Mouse (Mus musculus) neutrophil, adult 5-6 weeks (primary cell): Measurements from ENCODE around the gene Gm11985. TPM values are rescaled to one million over a fixed set of nuclear protein-coding genes. Genes with fewer than 3 reads are reported as not detected.

Experiments
- ATAC-seq: fragments of 151-379, 151-347 bp; 2 replicates; pipeline ENCODE4 v1.8.0; 2017; ENCODE audit warnings: mild to moderate bottlenecking, moderate TSS enrichment; ENCODE audit not compliant: insufficient number of reproducible peaks, poor library complexity, low FRiP score, severe bottlenecking; ENCODE audit errors: extremely low read depth
- total RNA-seq: library from RNA; stranded (forward); fragments of 200-1000 nt; gene quantifications from 2 replicates; pipeline ENCODE4 v1.2.3, GENCODE M21; 2017

Gene Gm11985
- total RNA-seq, 1 experiment from 2014 or later, result not detected

- no peak for ATAC-seq
Observed at GRCm38 (mm10) chr11:7210343-7210742, 22.0 kb upstream of the Gm11985 start.

- no peak for ATAC-seq
Observed at GRCm38 (mm10) chr11:7203846-7204245, 15.5 kb upstream of the Gm11985 start.

GRCm38 (mm10) chr11:7202206-7202605 lies 13.8 kb upstream of the Gm11985 start:
- ATAC-seq, result no peak

GRCm38 (mm10) chr11:7200393-7200783 lies 12.0 kb upstream of the Gm11985 start:
- ATAC-seq, result no peak

- no peak for ATAC-seq
Observed at GRCm38 (mm10) chr11:7199736-7200392, 11.5 kb upstream of the Gm11985 start.

- ATAC-seq, result no peak
Observed at GRCm38 (mm10) chr11:7198481-7199256, 10.3 kb upstream of the Gm11985 start.

GRCm38 (mm10) chr11:7198006-7198405 lies 9.6 kb upstream of the Gm11985 start:
- ATAC-seq, result no peak

GRCm38 (mm10) chr11:7197491-7197941 lies 9.1 kb upstream of the Gm11985 start, which contains the start of gene Igfbp1:
Igfbp1 (plus strand) TSS chr11:7197782.
- ATAC-seq, result no peak

- ATAC-seq, result no peak
Observed at GRCm38 (mm10) chr11:7195312-7195685, 6.9 kb upstream of the Gm11985 start.

GRCm38 (mm10) chr11:7194432-7195311 lies 6.3 kb upstream of the Gm11985 start:
- no peak for ATAC-seq

GRCm38 (mm10) chr11:7193134-7193533 lies 4.8 kb upstream of the Gm11985 start:
- no peak for ATAC-seq

- ATAC-seq, result no peak
Observed at GRCm38 (mm10) chr11:7192710-7193109, 4.3 kb upstream of the Gm11985 start.

- ATAC-seq, result no peak
Observed at GRCm38 (mm10) chr11:7187472-7187871, 897 bp downstream of the Gm11985 start.

GRCm38 (mm10) chr11:7184420-7184819 lies 3.9 kb downstream of the Gm11985 start:
- ATAC-seq, result no peak

- ATAC-seq, result no peak
Observed at GRCm38 (mm10) chr11:7182409-7183042, 5.8 kb downstream of the Gm11985 start.

- ATAC-seq, result no peak
Observed at GRCm38 (mm10) chr11:7179276-7179675, 9.1 kb downstream of the Gm11985 start.

- ATAC-seq, result no peak
Observed at GRCm38 (mm10) chr11:7178724-7179123, 9.6 kb downstream of the Gm11985 start.

GRCm38 (mm10) chr11:7173664-7174063 lies 14.7 kb downstream of the Gm11985 start:
- ATAC-seq, result no peak

- no peak for ATAC-seq
Observed at GRCm38 (mm10) chr11:7169645-7170044, 18.7 kb downstream of the Gm11985 start.
